Mouse (Mus musculus): ENCODE data around the gene Npas1. TPM values are rescaled to one million over a fixed set of nuclear protein-coding genes. Genes with fewer than 3 reads are reported as not detected.

Gene Npas1
- total RNA-seq, 2 experiments from 2014 or later, result not detected

DNA sequence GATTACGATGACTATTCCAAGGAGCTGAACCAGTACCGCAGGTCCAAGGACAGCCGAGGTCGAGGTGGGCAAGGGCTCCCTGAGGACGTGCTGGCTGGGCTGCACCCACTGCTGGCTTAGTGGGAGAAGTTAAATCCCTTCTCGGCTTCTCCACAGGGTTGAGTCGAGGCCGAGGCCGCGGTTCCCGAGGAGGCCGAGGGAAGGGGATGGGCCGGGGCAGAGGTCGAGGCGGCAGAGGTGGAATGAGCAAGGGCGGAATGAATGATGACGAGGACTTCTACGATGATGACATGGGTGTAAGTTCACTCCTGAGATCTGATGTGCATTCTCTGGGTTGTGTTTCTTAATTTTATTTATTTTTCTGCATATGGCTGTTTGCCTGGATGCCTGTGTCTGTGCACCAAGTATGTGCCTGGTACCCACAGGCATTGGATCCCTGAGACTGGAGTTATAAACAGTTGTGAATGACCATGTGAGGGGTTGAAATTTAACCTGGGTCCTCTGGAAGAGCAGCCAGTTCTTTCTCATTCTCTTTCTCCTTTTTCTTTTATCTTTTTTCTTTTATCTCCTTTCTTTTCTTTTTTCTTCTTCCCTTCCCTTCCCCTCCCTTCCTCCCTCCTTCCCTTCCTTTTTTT, 55.2 kb downstream of the Npas1 start:
- ATAC-seq (replicated peaks; ENCODE audit: poor library complexity), result no peak

DNA sequence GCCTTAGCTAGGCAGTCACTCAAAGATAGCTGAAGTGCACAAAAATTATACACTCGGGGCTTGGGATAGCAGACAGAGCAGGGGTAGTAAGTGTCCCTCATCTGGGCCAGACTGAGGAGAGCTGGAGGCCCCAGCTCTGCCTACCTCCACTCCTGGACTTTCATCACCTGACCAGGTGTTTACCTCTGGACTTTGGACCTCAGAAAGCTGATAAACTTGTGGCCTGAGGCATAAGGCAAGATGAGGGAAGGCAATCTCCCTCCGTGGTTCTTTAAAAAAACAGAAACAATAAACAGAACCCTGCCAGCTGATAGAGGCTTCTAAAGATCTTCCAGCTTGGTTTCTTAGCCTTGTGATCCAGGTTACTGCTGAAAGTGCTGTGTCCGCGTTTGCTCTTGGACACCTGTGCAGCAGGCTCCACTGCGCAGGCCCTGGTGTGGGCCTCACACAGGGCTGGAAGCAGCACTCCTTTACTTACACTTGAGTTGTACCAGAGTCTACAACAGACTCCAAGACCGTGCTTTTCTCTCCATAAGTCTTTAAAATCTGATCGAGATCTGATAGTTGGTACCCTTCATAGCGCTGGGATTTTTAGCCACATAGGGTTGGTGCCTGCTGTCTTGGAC, 56.9 kb downstream of the Npas1 start:
- no peak for ATAC-seq (replicated peaks; ENCODE audit: poor library complexity)

DNA sequence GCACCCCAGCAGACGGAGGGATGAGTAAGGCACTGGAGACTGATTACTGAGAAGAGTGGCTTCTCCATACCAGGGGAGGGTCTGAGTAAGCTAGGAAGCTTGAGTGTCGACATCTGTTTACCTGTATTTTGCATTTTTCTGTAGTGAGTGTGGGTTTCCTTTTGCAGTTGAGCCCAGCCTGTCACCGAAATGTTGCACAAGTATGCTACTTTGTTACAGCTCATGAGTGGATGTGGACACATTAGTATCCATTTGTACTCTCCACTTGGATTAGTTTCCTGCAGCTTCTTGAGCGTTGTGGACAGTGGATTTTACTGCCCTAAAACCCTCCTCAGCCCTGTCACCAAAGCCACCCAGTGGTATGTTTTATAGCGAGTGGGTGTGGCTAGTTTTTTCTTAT, 58.8 kb downstream of the Npas1 start:
- ATAC-seq (replicated peaks; ENCODE audit: poor library complexity), result peak; percentile 69

DNA sequence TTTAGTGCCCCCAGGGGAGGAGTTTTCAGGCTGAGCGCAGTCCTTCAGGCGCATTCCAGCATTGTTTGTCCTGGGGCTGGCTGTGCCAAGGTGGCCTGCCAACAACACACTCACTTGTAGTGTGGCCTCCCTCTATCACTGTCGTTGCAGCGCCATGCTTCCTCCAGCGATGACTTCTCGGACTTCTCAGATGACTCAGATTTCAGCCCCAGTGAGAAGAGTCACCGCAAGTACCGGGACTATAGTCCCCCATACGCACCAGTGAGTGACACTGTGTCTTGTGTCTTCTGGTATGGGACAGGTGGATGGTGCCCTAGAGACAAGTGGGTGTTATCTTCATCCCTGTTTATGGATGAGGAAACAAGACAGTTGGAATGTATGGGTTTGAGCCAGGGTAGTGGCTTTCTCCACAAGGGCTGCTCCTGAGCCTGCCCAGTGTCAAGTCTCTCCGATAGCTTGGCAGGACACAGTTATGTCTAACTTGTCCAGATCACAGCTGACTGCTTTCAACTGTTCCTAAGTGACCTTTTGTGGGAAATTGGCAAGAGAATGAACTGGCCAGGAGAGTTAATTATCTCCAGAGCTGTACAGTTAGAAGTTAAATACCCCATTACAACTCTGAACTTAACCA, 60.3 kb downstream of the Npas1 start:
- no peak for ATAC-seq (replicated peaks; ENCODE audit: poor library complexity)

DNA sequence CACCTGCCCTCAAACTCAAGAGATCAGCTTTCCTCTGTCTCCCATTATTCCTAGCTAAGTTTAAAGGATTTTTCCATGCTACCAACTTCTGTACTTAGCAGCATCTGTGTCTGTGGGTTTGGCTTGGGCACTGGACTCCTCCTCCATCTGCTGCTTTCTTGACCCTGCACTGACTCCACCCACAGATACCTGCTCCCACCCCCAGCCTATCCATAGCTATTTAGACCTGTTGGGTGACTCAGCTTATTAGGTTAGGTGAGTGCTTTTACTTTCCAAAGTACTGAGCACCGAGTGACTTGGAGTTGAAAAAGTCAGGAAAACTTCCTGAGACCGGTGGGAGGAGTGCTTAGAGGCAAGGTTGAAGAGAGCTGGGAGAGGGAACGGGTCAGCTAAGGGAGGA, 62.1 kb downstream of the Npas1 start:
- ATAC-seq (replicated peaks; ENCODE audit: poor library complexity), result no peak

DNA sequence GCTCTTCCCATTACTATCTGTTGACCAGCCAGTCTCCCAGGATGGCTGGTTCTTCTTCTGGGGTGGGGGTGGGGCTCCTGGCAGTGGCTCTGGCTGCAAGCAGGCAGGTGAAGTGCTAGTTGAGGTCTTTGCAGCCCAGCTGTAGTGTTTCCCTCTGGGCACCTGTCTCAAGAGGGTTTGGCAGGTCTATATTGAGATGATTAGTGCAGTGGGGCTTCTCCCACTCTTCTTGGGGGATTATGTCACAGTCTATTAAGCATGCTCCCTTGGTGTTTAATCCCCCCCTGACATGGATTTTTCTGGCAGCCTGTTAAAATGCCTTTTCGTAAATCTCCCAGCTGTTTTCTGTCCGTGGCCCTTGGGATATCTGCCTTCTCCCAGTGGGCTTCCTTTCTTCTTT, 64.6 kb downstream of the Npas1 start:
- no peak for ATAC-seq (replicated peaks; ENCODE audit: poor library complexity)

DNA sequence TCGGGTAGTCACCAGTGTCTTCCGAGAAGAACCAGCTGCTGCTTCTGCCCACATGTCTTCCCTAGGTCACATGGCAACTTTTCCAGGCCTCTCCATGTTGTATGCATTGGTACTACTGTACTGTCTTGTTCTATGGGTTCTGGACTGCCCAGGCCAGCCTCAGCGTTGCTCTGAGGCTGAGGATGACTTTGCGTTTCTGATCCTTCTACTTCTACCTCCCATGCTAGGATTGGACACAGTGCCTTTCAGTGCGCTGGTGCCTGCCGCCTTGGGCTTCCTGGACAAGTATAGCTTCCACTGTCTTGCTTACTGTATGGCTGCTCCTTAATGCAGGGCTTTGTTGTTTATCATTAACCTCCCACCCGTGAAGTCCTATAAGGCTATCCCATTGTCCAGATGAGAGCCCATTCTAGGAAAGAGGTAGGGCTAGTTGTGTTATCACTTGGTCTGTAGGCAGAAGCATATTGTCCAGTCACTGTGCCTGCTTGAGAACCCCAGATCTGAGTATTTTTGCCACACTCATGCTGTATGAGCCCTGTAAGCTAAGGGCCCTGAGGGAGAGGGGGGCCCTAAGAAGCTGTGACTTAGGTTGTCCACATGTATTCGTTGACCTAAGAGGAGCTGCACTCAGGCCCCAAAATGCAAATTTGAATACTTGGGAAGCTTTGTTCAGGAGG, 65.2 kb downstream of the Npas1 start:
- peak; percentile 63 for ATAC-seq (replicated peaks; ENCODE audit: poor library complexity)

DNA sequence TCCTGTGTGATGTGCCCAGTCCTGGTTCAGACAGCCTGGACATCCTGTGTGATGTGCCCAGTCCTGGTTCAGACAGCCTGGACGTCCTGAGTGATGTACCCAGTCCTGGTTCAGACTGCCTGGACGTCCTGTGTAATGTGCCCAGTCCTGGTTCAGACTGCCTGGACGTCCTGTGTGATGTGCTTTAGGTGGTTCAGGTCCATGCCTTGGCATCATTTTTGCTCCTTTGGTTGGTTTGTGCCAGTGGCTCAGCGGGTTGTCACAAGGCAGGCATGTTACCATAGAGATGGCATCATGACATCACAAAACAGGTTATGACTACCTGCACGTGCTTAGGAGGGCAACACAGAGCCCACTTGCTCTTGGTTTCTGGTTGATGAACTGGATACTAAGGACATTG, 66.4 kb downstream of the Npas1 start:
- no peak for ATAC-seq (replicated peaks; ENCODE audit: poor library complexity)

DNA sequence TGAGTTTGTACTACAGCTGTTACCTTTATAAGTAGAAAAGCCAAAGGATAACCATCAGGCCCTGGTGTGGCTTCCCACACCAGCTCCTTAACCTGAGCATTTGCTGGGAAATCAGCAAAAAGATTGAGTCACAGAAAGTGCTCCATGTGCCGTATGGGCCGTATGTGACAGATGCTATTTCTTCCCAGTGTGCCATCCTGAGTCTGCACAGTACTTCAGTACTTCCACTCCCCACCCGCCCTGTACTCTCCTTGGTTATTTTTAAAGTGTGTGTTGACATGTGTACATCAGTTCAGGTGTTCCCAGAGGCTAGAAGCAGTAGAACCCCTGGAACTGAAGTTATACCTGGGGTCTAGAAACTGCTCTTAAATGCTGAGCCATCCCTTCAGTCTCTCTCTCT, 70.5 kb downstream of the Npas1 start:
- ATAC-seq (replicated peaks; ENCODE audit: poor library complexity), result no peak

Other genes starting within 250 kb of the Npas1 start
- gene C5ar2, start 233.6 kb downstream of the Npas1 start, total RNA-seq (2015), result 1.1 and 1.7 TPM in 2 replicates
- 1.1 and 1.3 TPM in 2 replicates for gene C5ar2, start 233.6 kb downstream of the Npas1 start, total RNA-seq (2017)
- 2.4 and 4.0 TPM in 2 replicates for gene C5ar1, start 218.2 kb downstream of the Npas1 start, total RNA-seq (2015)
- 0.57 and 1.2 TPM in 2 replicates for gene C5ar1, start 218.2 kb downstream of the Npas1 start, total RNA-seq (2017)
- 5.0 and 11.3 TPM in 2 replicates for gene Inafm1, start 204.1 kb downstream of the Npas1 start, total RNA-seq (2015)
- gene Inafm1, start 204.1 kb downstream of the Npas1 start, total RNA-seq (2017), result 5.2 and 6.8 TPM in 2 replicates
- 17.3 and 19.8 TPM in 2 replicates for gene Ccdc9, start 190.9 kb downstream of the Npas1 start, total RNA-seq (2015)
- 87.9 and 99.6 TPM in 2 replicates for gene Ccdc9, start 190.9 kb downstream of the Npas1 start, total RNA-seq (2017)
- gene Bbc3, start 169.3 kb downstream of the Npas1 start, total RNA-seq (2015), result 0.25 and 1.8 TPM in 2 replicates
- 0.84 and 1.2 TPM in 2 replicates for gene Bbc3, start 169.3 kb downstream of the Npas1 start, total RNA-seq (2017)
- 76.8 and 81.3 TPM in 2 replicates for gene Sae1, start 89.9 kb downstream of the Npas1 start, total RNA-seq (2015)
- gene Sae1, start 89.9 kb downstream of the Npas1 start, total RNA-seq (2017), result 429 and 547 TPM in 2 replicates
- 36.5 and 38.7 TPM in 2 replicates for gene Zc3h4, start 76.8 kb downstream of the Npas1 start, total RNA-seq (2015)
- 25.9 and 33.5 TPM in 2 replicates for gene Zc3h4, start 76.8 kb downstream of the Npas1 start, total RNA-seq (2017)
- gene Tmem160, start 24.9 kb downstream of the Npas1 start, total RNA-seq (2015), result 34.6 and 42.5 TPM in 2 replicates
- gene Tmem160, start 24.9 kb downstream of the Npas1 start, total RNA-seq (2017), result 9.5 and 13.5 TPM in 2 replicates
- 9.1 and 9.2 TPM in 2 replicates for gene Arhgap35, start 137.3 kb upstream of the Npas1 start, total RNA-seq (2015)
- 4.6 and 6.7 TPM in 2 replicates for gene Arhgap35, start 137.3 kb upstream of the Npas1 start, total RNA-seq (2017)
- gene Ceacam15, start 198.0 kb upstream of the Npas1 start, total RNA-seq (2015), result not detected in 2 replicates
- not detected in 2 replicates for gene Ceacam15, start 198.0 kb upstream of the Npas1 start, total RNA-seq (2017)
- gene Ceacam9, start 244.2 kb upstream of the Npas1 start, total RNA-seq (2015), result not detected in 2 replicates
- gene Ceacam9, start 244.2 kb upstream of the Npas1 start, total RNA-seq (2017), result not detected in 2 replicates

Measured in megakaryocyte progenitor cell, adult 5-6 weeks (primary cell).